Mouse (Mus musculus): ENCODE results near the gene Slc13a2.

DNA sequence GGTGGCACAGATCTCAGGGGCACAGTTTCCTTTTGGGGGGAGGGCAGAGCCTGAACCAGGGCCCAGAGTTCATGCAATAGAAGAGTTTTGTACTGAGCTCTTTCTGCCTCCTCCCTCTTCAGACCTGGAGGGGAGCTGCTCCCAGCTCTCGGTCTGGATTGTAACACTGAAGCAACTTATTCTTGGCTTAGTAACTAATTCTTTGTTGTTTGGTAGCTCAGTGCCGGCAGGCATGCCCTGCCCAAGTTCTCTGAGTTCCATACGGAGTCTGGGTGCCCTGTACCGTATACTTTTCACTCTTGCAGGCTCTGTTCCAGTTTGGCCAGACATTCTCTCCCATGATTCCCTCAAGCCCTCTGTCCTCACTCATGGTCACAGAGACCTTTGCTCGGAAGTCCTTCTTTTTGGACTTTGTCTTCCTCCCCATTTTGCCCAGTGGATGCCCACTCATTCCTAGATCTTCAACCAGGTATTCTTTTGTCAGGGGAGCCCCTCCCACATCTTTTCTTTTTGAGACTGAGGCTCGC lies 9.6 kb downstream of the Slc13a2 start:
- TF ChIP-seq CTCF (IDR thresholded peaks at IDR 0.05; ENCODE audit: low read depth, low read length): no peak
- TF ChIP-seq EP300 (IDR thresholded peaks at IDR 0.05; ENCODE audit: insufficient read depth, low read depth, low read length): no peak
- TF ChIP-seq POLR2A (IDR thresholded peaks at IDR 0.05; ENCODE audit: insufficient read depth, low read length): no peak

Measured in ES-Bruce4 (cell line).